In genomic region chr11:19008610-19009384, GRCm38 (mm10) we compare ENCODE assay signal across 10 mouse cellular contexts. TPM values are rescaled to one million over a fixed set of nuclear protein-coding genes. Genes with fewer than 3 reads are reported as not detected.
DNase-seq lines count a peak whose midpoint lies in the region; ATAC-seq lines count a peak whose summit lies in the region.
"Had no signal": no experiment of that assay in that cellular context is flagged by ENCODE, and none has a peak within 500 bp of the region (broad histone marks: within the 10 kb centered on the region; RNA-seq: fewer than 3 reads in every experiment).

No protein-coding gene starts in this region.

- peak; percentile 64 to 67 for DNase-seq in cerebellum, postnatal 10 days
- no peak for DNase-seq in cerebellum, adult 11 months
- no peak for DNase-seq in lung, postnatal 10 days
- peak; percentile 37 for DNase-seq in limb, embryonic 10.5 days (ENCODE audit: low spot score)
- no peak for DNase-seq in B cell, adult 2 months
- DNase-seq in MN1 (ENCODE audit: low spot score), result no peak

- H3K4me2 ChIP-seq in lung, embryonic 15.5 days, result peak overlapping the region; percentile 64
- peak overlapping the region; percentile 85 for H3K4me2 ChIP-seq in stomach, embryonic 16.5 days (ENCODE audit: low read depth, low read length)
- H3K4me2 ChIP-seq: liver, embryonic 15.5 days had no signal

- peak overlapping the region; percentile 92 for H3K27ac ChIP-seq in lung, embryonic 15.5 days
- H3K27ac ChIP-seq in limb, embryonic 10.5 days, result peak overlapping the region; percentile 79
- H3K27ac ChIP-seq in stomach, embryonic 16.5 days (ENCODE audit: low read length), result peak overlapping the region; percentile 88
- H3K27ac ChIP-seq: liver, embryonic 15.5 days had no signal

- no peak for ATAC-seq in lung, embryonic 15.5 days (ENCODE audit: borderline replicate concordance, extremely low read depth, low FRiP score, low TSS enrichment)
- ATAC-seq in stomach, embryonic 16.5 days (ENCODE audit: insufficient read depth, low FRiP score), result no peak
- ATAC-seq: CD4-positive, CD25-positive, alpha-beta regulatory T cell, adult 4 months had no signal

- no peaks in the 10 kb centered on the region for H3K9me3 ChIP-seq in lung, embryonic 15.5 days
- H3K9me3 ChIP-seq in limb, embryonic 10.5 days (replicated peaks), result no peaks in the 10 kb centered on the region
- no peaks in the 10 kb centered on the region for H3K9me3 ChIP-seq in stomach, embryonic 16.5 days (replicated peaks; ENCODE audit: control insufficient read depth, low read length)
- H3K9me3 ChIP-seq: liver, embryonic 15.5 days had no signal

- H3K4me1 ChIP-seq in lung, embryonic 15.5 days, result peaks cover 20% of the 10 kb centered on the region
- peaks cover 64% of the 10 kb centered on the region for H3K4me1 ChIP-seq in limb, embryonic 10.5 days
- H3K4me1 ChIP-seq in stomach, embryonic 16.5 days (ENCODE audit: control insufficient read depth, insufficient read depth, low read length), result peaks cover 29% of the 10 kb centered on the region
- H3K4me1 ChIP-seq: liver, embryonic 15.5 days had no signal

- H3K27me3 ChIP-seq in lung, embryonic 15.5 days, result 0 out of 2 replicates have a peak, but pooled peaks cover 3% of the 10 kb centered on the region
- H3K27me3 ChIP-seq in limb, embryonic 10.5 days (ENCODE audit: low read depth, poor library complexity, severe bottlenecking), result peaks cover 62% of the 10 kb centered on the region
- no peaks in the 10 kb centered on the region for H3K27me3 ChIP-seq in stomach, embryonic 16.5 days (ENCODE audit: control insufficient read depth, insufficient read depth, low read length)

- WGBS in lung, embryonic 15.5 days, result 26% methylated on average over 13 of the region's 13 CpGs
- 31% methylated on average over 13 of the region's 13 CpGs for WGBS in limb, embryonic 10.5 days
- WGBS in stomach, embryonic 16.5 days, result 26% methylated on average over 13 of the region's 13 CpGs

- peak overlapping the region; percentile 57 for H3K4me3 ChIP-seq in lung, embryonic 15.5 days
- peak overlapping the region; percentile 42; the same call in 1 of the 2 replicates for H3K4me3 ChIP-seq in limb, embryonic 10.5 days
- H3K4me3 ChIP-seq in stomach, embryonic 16.5 days (replicated peaks; ENCODE audit: low read length), result peak overlapping the region; percentile 88
- H3K4me3 ChIP-seq: liver, embryonic 15.5 days had no signal

- peak overlapping the region; percentile 51 for H3K9ac ChIP-seq in lung, embryonic 15.5 days
- H3K9ac ChIP-seq in stomach, embryonic 16.5 days (ENCODE audit: low read length), result peak overlapping the region; percentile 62
- H3K9ac ChIP-seq: liver, embryonic 15.5 days had no signal

- no peaks in the 10 kb centered on the region for H3K36me3 ChIP-seq in lung, embryonic 15.5 days
- H3K36me3 ChIP-seq in limb, embryonic 10.5 days, result peaks cover 53% of the 10 kb centered on the region
- 0 out of 2 replicates have a peak, but pooled peaks cover 5% of the 10 kb centered on the region for H3K36me3 ChIP-seq in stomach, embryonic 16.5 days (ENCODE audit: control insufficient read depth, insufficient read depth, low read length)
- H3K36me3 ChIP-seq: liver, embryonic 15.5 days had no signal

RNA-seq across cellular contexts. Expression of gene Meis1, which starts 10.0 kb away (rescaled TPM):
- polyA plus RNA-seq in lung, embryonic 15.5 days (2015; fragmentation: Nextera tagmentation; extraction: Ambion mirVana), result 112 and 116 TPM in 2 replicates
- polyA plus RNA-seq in limb, embryonic 10.5 days (2016; fragmentation: Nextera tagmentation; extraction: Ambion mirVana), result 109 and 119 TPM in 2 replicates
- 143 and 153 TPM in 2 replicates for polyA plus RNA-seq in stomach, embryonic 16.5 days (2015; fragmentation: Nextera tagmentation; extraction: Ambion mirVana)

Comparison
In these comparisons a context has a peak if more than half of its experiments do, and no peak if none do; other contexts are left out.
1. DNase-seq: peak in cerebellum, postnatal 10 days (2 of 2) and limb, embryonic 10.5 days (single experiment); none in cerebellum, adult 11 months (single experiment), lung, postnatal 10 days (single experiment), B cell, adult 2 months (0 of 2) and MN1 (single experiment).
2. Peak in every context shown above with its lines, with median percentiles within 50 percentile points of each other: H3K27ac ChIP-seq and H3K4me3 ChIP-seq.